Mouse (Mus musculus): ENCODE measurements around the gene Erc2. TPM values are rescaled to one million over a fixed set of nuclear protein-coding genes. Genes with fewer than 3 reads are reported as not detected.
A peak's percentile ranks its signal among the peaks of the same experiment; 100 is the strongest.

Gene Erc2
- polyA plus RNA-seq, 2 experiments, result 0.52 to 0.99 TPM

DNA sequence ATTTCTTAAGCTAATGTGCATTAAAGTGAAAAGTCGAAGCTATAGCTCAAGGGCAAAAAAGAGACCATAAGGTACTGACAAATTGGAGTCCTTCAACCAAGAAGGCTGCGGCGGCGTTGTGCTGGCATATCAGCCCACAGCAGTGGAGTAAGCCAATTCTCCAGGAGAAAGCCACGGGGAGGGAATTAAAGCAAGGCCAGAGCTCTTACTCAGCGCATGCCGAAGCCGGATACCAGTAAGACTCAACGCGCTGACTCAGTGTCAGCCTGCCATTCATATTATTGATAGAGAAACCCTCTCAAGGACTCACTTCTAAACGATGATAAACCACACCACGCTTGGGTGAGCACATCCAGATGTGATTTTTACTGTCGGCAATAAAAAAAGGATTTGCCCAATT lies 20.1 kb upstream of the Erc2 start:
- no peak for DNase-seq (ENCODE audit: low read depth in 3 of 3, low spot score in 3 of 3)

DNA sequence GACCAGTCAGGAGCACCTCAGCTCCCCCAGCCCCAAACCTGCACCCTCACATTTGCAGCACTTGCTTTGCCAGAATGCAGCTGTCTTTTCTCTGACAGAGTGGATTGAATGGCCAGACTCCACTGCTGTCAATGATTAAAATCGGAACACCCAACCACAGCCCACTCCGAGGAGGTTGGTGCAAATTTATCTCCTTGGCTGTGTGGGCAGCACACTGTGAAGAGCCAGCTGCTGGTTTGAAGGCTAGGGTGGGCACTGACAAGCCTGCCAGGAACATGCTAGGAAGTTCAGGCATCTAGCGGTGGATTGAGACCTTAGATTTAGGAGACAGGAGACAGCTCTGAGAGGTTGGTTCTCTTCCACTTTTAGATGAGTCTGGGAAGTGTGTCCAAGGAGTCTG lies 14.8 kb upstream of the Erc2 start:
- no peak overlapping the region for H3K4me3 ChIP-seq (ENCODE audit: insufficient read depth in 1 of 2, low read depth in 2 of 2, low read length in 2 of 2)
- no peaks in the 10 kb centered on the region for H3K27me3 ChIP-seq (ENCODE audit: control insufficient read depth, insufficient read depth, low read length)
- no peak overlapping the region for H3K4me2 ChIP-seq (ENCODE audit: low read depth)
- no peaks in the 10 kb centered on the region for H3K9me3 ChIP-seq (ENCODE audit: control insufficient read depth, low read length)
- no peak for ATAC-seq (ENCODE audit: insufficient read depth)
- no peaks in the 10 kb centered on the region for H3K4me1 ChIP-seq (replicated peaks; ENCODE audit: control insufficient read depth in 2 of 2, insufficient read depth in 2 of 2, low read length in 1 of 2)
- no peak for TF ChIP-seq CTCF (IDR thresholded peaks at IDR 0.05; ENCODE audit: low read depth)
- no peak for TF ChIP-seq EP300 (IDR thresholded peaks at IDR 0.05; ENCODE audit: low read depth)
- no peak overlapping the region for H3K9ac ChIP-seq (replicated peaks)
- 57% methylated on average over 3 of the region's 3 CpGs for WGBS (ENCODE audit: insufficient replicate concordance)
- DNase-seq (ENCODE audit: low read depth in 3 of 3, low spot score in 3 of 3), result no peak
- H3K27ac ChIP-seq, result no peak overlapping the region
- no peaks in the 10 kb centered on the region for H3K36me3 ChIP-seq (replicated peaks; ENCODE audit: control insufficient read depth, insufficient read depth, low read depth)

More for the DNA sequence above, 20.1 kb upstream of the Erc2 start:
- WGBS (ENCODE audit: insufficient replicate concordance), result 69% methylated on average over 13 of the region's 13 CpGs
- no peaks in the 10 kb centered on the region for H3K9me3 ChIP-seq (ENCODE audit: control insufficient read depth, low read length)
- H3K4me1 ChIP-seq (replicated peaks; ENCODE audit: control insufficient read depth in 2 of 2, insufficient read depth in 2 of 2, low read length in 1 of 2), result no peaks in the 10 kb centered on the region
- no peak overlapping the region for H3K27ac ChIP-seq
- H3K36me3 ChIP-seq (replicated peaks; ENCODE audit: control insufficient read depth, insufficient read depth, low read depth), result no peaks in the 10 kb centered on the region
- TF ChIP-seq EP300 (IDR thresholded peaks at IDR 0.05; ENCODE audit: low read depth) (no peak), CTCF (IDR thresholded peaks at IDR 0.05; ENCODE audit: low read depth) (no peak)
- no peak for ATAC-seq (ENCODE audit: insufficient read depth)
- no peak overlapping the region for H3K4me3 ChIP-seq (ENCODE audit: insufficient read depth in 1 of 2, low read depth in 2 of 2, low read length in 2 of 2)
- H3K4me2 ChIP-seq (ENCODE audit: low read depth), result no peak overlapping the region
- no peak overlapping the region for H3K9ac ChIP-seq (replicated peaks)
- H3K27me3 ChIP-seq (ENCODE audit: control insufficient read depth, insufficient read depth, low read length), result no peaks in the 10 kb centered on the region

DNA sequence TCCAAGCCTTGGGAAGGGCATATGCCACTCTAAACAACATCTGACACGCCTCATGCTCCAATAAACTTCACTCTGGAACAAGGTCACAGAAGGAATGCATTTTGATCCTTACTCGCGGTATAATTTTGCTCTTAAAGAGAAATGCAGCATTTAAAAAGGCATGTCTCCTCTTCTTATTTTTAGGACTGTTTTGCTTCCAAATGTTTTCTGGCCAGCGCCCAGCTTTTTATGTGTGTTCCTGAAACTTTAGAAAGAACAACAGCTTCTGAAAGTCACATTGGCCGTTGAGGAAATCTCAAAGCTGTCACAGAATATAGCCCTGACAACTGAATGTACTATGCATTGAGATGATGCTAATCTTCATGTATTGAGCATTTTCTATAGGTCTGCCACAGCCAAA lies 8.5 kb upstream of the Erc2 start:
- H3K36me3 ChIP-seq (replicated peaks; ENCODE audit: control insufficient read depth, insufficient read depth, low read depth), result no peaks in the 10 kb centered on the region
- no peak for DNase-seq (ENCODE audit: low read depth in 3 of 3, low spot score in 3 of 3)
- no peak overlapping the region for H3K4me2 ChIP-seq (ENCODE audit: low read depth)
- no peak overlapping the region for H3K4me3 ChIP-seq (ENCODE audit: insufficient read depth in 1 of 2, low read depth in 2 of 2, low read length in 2 of 2)
- H3K27me3 ChIP-seq (ENCODE audit: control insufficient read depth, insufficient read depth, low read length), result no peaks in the 10 kb centered on the region
- no peak for TF ChIP-seq CTCF (IDR thresholded peaks at IDR 0.05; ENCODE audit: low read depth)
- no peak for ATAC-seq (ENCODE audit: insufficient read depth)
- no peaks in the 10 kb centered on the region for H3K4me1 ChIP-seq (replicated peaks; ENCODE audit: control insufficient read depth in 2 of 2, insufficient read depth in 2 of 2, low read length in 1 of 2)
- no peak overlapping the region for H3K9ac ChIP-seq (replicated peaks)
- H3K27ac ChIP-seq, result no peak overlapping the region
- WGBS (ENCODE audit: insufficient replicate concordance), result 64% methylated on average over 5 of the region's 5 CpGs
- H3K9me3 ChIP-seq (ENCODE audit: control insufficient read depth, low read length), result no peaks in the 10 kb centered on the region

DNA sequence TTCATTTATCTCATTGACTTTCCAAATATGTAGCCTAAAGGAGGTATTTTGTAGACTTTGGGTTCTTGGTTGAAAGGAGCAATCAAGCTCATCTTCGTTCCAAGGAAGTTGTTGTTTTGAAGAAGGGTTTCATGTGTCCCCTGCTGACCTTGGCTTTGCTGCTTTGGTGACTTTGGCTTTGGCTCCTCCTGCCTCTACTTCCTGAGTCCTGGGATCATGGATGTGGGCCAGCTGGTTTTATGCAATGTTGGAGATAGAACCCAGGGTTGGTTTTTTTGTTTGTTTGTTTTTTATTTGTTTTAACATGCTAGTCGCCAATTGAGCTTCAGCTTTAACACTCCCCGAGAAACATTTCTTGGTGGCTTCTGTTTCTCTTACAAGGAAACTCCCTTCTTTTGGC lies 4.9 kb upstream of the Erc2 start:
- H3K9ac ChIP-seq (replicated peaks), result no peak overlapping the region
- 53% methylated on average over 3 of the region's 3 CpGs for WGBS (ENCODE audit: insufficient replicate concordance)
- no peak overlapping the region for H3K27ac ChIP-seq
- H3K36me3 ChIP-seq (replicated peaks; ENCODE audit: control insufficient read depth, insufficient read depth, low read depth), result no peaks in the 10 kb centered on the region
- H3K4me3 ChIP-seq (ENCODE audit: insufficient read depth in 1 of 2, low read depth in 2 of 2, low read length in 2 of 2), result no peak overlapping the region
- TF ChIP-seq CTCF (IDR thresholded peaks at IDR 0.05; ENCODE audit: low read depth), result no peak
- no peak overlapping the region for H3K4me2 ChIP-seq (ENCODE audit: low read depth)
- peaks cover 10% of the 10 kb centered on the region for H3K27me3 ChIP-seq (ENCODE audit: control insufficient read depth, insufficient read depth, low read length)
- ATAC-seq (ENCODE audit: insufficient read depth) (no peak), DNase-seq (ENCODE audit: low read depth in 3 of 3, low spot score in 3 of 3) (no peak)
- no peaks in the 10 kb centered on the region for H3K4me1 ChIP-seq (replicated peaks; ENCODE audit: control insufficient read depth in 2 of 2, insufficient read depth in 2 of 2, low read length in 1 of 2)
- H3K9me3 ChIP-seq (ENCODE audit: control insufficient read depth, low read length), result no peaks in the 10 kb centered on the region

DNA sequence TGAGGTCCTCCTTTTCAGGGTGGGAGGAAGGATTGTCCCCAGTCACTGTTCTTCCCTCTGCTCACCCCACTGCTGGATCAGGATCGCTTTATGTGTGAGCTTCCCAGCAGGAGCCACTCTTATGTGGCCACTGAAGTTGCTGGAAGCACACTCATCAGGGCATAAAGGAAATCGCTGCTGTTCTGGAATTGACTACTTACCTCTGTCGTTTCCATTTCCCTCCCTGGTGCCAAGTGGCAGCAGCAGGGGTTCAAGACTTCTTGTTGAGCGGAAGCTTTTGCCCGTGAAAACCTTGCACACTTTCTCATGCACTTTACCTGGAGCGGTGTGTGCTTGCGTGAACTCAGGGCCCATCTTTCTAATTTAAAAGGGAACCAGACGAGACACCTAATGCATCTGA lies 652 bp upstream of the Erc2 start:
- no peaks in the 10 kb centered on the region for H3K36me3 ChIP-seq (replicated peaks; ENCODE audit: control insufficient read depth, insufficient read depth, low read depth)
- H3K4me3 ChIP-seq (ENCODE audit: insufficient read depth in 1 of 2, low read depth in 2 of 2, low read length in 2 of 2), result no peak overlapping the region
- no peak overlapping the region for H3K27ac ChIP-seq
- no peak for TF ChIP-seq CTCF (IDR thresholded peaks at IDR 0.05; ENCODE audit: low read depth)
- TF ChIP-seq EP300 (IDR thresholded peaks at IDR 0.05; ENCODE audit: low read depth), result no peak
- peaks cover 17% of the 10 kb centered on the region for H3K27me3 ChIP-seq (ENCODE audit: control insufficient read depth, insufficient read depth, low read length)
- DNase-seq (ENCODE audit: low read depth in 3 of 3, low spot score in 3 of 3) (no peak), ATAC-seq (ENCODE audit: insufficient read depth) (no peak)
- 40% methylated on average over 8 of the region's 8 CpGs for WGBS (ENCODE audit: insufficient replicate concordance)
- no peaks in the 10 kb centered on the region for H3K4me1 ChIP-seq (replicated peaks; ENCODE audit: control insufficient read depth in 2 of 2, insufficient read depth in 2 of 2, low read length in 1 of 2)
- H3K4me2 ChIP-seq (ENCODE audit: low read depth), result no peak overlapping the region
- no peak overlapping the region for H3K9ac ChIP-seq (replicated peaks)
- no peaks in the 10 kb centered on the region for H3K9me3 ChIP-seq (ENCODE audit: control insufficient read depth, low read length)

DNA sequence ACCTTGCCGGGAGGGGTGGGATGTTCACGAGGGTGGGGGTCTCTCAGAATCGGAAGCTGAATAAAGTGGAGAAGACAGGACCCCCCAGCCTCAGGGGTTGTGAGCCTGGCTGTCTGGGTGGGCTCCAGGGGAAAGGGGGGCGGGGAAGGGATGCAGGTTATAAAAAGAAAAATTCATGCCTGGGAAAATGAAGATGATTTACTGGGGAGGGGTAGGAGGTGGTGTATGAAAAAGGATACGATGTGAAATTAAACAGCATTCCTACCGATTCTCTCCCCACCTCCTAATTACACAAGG lies 643 bp downstream of the Erc2 start:
- Histone ChIP-seq H3K9ac (replicated peaks) (no peak overlapping the region), H3K36me3 (replicated peaks; ENCODE audit: control insufficient read depth, insufficient read depth, low read depth) (no peaks in the 10 kb centered on the region), H3K9me3 (ENCODE audit: control insufficient read depth, low read length) (no peaks in the 10 kb centered on the region), H3K4me3 (ENCODE audit: insufficient read depth in 1 of 2, low read depth in 2 of 2, low read length in 2 of 2) (peak overlapping the region; percentile 36 to 53; a peak in 3 of 4 replicates), H3K4me1 (replicated peaks; ENCODE audit: control insufficient read depth in 2 of 2, insufficient read depth in 2 of 2, low read length in 1 of 2) (no peaks in the 10 kb centered on the region), H3K27ac (no peak overlapping the region), H3K27me3 (ENCODE audit: control insufficient read depth, insufficient read depth, low read length) (peaks cover 17% of the 10 kb centered on the region), H3K4me2 (ENCODE audit: low read depth) (peak overlapping the region; percentile 59)
- WGBS (ENCODE audit: insufficient replicate concordance), result 3% methylated on average over 6 of the region's 6 CpGs
- ATAC-seq (ENCODE audit: insufficient read depth) (no peak), DNase-seq (ENCODE audit: low read depth in 3 of 3, low spot score in 3 of 3) (no peak)
- no peak for TF ChIP-seq EP300 (IDR thresholded peaks at IDR 0.05; ENCODE audit: low read depth)
- no peak for TF ChIP-seq CTCF (IDR thresholded peaks at IDR 0.05; ENCODE audit: low read depth)

Measured in liver, embryonic 14.5 days (tissue).